Mouse (Mus musculus) embryonic fibroblast, embryonic 13.5 days (primary cell): ENCODE results near the gene Rec8.

Experiments used
- CTCF ChIP-seq: IDR thresholded peaks from 2 replicates; pipeline ENCODE4 v1.5.1; 2011; ENCODE audit warnings: mild to moderate bottlenecking, control low read depth, low read length, moderate library complexity, borderline replicate concordance; ENCODE audit not compliant: insufficient read depth
- POLR2A ChIP-seq: IDR thresholded peaks from 2 replicates; pipeline ENCODE4 v1.6.1; 2011; ENCODE audit warnings: low read depth, mild to moderate bottlenecking, control low read depth, low read length, moderate library complexity

DNA sequence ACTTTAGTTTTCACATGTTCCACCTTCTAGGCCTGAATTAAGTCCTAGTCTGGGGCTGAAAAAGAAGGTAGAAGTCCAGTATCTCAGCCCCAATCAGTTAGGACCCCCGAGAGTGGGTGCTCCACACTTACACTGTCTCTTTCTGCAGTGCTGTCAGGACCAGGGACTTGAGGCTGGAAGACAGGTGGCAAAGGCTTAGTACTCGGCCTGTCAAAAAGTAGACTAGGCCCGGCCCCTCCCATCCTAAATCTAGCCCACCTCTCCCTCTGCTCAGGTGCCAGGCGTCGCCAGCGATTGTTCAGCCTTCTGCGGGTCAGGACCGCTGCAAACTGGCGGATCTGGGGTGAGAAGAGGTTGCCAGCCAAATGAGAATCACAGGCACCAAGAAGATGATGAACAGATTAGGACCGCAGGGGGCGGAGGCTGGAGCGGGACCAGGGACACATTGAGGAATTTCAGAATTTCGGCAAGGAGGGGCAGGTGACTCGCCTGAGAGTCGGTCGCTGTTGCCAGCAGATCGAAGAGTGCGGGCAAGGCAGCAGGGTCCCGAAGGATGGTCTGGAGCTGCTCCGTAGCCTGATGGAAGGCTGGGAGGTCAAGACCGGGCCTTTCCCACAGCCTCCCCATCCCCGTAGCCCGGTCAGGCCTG is 17.2 kb downstream of the Rec8 start:
- TF ChIP-seq CTCF: no peak
- no peak for TF ChIP-seq POLR2A
